ENCODE assay signal across 8 mouse cellular contexts in the genomic region with DNA sequence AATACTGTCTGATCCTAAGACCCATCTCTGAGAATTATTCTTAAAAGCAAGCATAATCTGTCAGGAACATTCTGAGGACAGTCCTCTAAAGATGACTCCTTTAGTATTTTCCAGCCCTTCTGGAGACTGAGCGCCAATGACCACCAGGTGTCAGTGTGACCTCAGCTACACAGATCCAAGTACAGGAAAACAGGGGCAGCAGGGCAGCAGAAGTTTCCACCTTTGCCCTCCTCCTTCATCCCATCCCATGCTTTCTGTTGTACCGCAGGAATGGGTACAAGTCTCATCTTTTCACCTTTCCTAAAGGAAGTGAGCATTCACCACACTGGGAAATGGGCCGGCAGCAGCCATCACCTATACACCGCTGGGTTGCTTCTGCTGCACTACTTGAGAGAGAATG. TPM values are rescaled to one million over a fixed set of nuclear protein-coding genes. Genes with fewer than 3 reads are reported as not detected.
DNase-seq lines count a peak whose midpoint lies in the region; ATAC-seq and TF ChIP-seq lines count a peak whose summit lies in the region.

No protein-coding gene starts in this region.

- H3K4me3 ChIP-seq in layer of hippocampus, adult 2 months, result no peak overlapping the region

- intact Hi-C loops in gastrocnemius, postnatal 36 days (cut with DNase I), result loop anchor here (1.0 to 5.0 kb wide), 2 partner anchors 222 to 392 kb away; no protein-coding TSS in a partner anchor

- no peak overlapping the region for H3K27ac ChIP-seq in layer of hippocampus, adult 2 months

- no peak for ATAC-seq in inflammation-experienced regulatory T-cells, adult 6 months

- DNase-seq in CD8-positive naive resting alpha-beta T cell, adult 2 months (ENCODE audit: low read depth in 2 of 2, low spot score in 2 of 2), result peak; percentile 13 to 49
- peak; percentile 60 for DNase-seq in R1 (ENCODE audit: low read depth, low spot score)
- DNase-seq in cerebellum, postnatal 14 days, result peak; percentile 83 to 86
- peak; percentile 37 to 38 for DNase-seq in gastrocnemius, postnatal 36 days
- peak; percentile 23 to 55 for DNase-seq in layer of hippocampus, adult 2 months (ENCODE audit: low spot score in 2 of 2)
- DNase-seq in lung, postnatal 4 days, result peak; percentile 41 to 67
- peak; percentile 57 for DNase-seq in right cerebral cortex, postnatal 14 days

- peak; percentile 92 for TF ChIP-seq CTCF in layer of hippocampus, adult 2 months (conservative IDR thresholded peaks at IDR 0.05)

RNA-seq across cellular contexts. Expression of a gene that starts 20.7 kb away (rescaled TPM):
- total RNA-seq in gastrocnemius, postnatal 36 days (2021), result not detected
- not detected for total RNA-seq in layer of hippocampus, adult 2 months (2021)
- polyA plus RNA-seq in inflammation-experienced regulatory T-cells, adult 6 months (2017; shearing (Covaris generic)), result under 1 TPM in 1 of 3 experiments, not detected in 2; 0.44 TPM

RNA-seq across cellular contexts. Expression of a gene that starts 50.8 kb away (rescaled TPM):
- not detected for total RNA-seq in gastrocnemius, postnatal 36 days (2021)
- not detected for total RNA-seq in layer of hippocampus, adult 2 months (2021)
- not detected for polyA plus RNA-seq in inflammation-experienced regulatory T-cells, adult 6 months (2017; shearing (Covaris generic))

Comparison
In these comparisons a context has a peak if more than half of its experiments do, and no peak if none do; other contexts are left out.
1. DNase-seq: peak in every context shown above with its lines; median percentile 84 in cerebellum, postnatal 14 days; 60 in R1; 57 in right cerebral cortex, postnatal 14 days; 54 in lung, postnatal 4 days; 39 in layer of hippocampus, adult 2 months; 38 in gastrocnemius, postnatal 36 days; 31 in CD8-positive naive resting alpha-beta T cell, adult 2 months.